Mouse (Mus musculus) yolk sac, embryonic 10.5 days (tissue): ENCODE measurements around the gene Dido1.

Source experiments
- DNase-seq: peaks from one replicate; pipeline ENCODE4 v3.0.0-alpha.2; 2017; ENCODE audit warnings: low spot score

Gene Dido1

GRCm38 (mm10) chr2:180709923-180710272 is at the start of gene Dido1, which contains the start of gene Gid8:
Gene Dido1, minus strand, starts transcription at chr2:180709999.
Gene Gid8, plus strand, starts transcription at chr2:180710117.
- peak; percentile 96 for DNase-seq

- no peak for DNase-seq
Measured at GRCm38 (mm10) chr2:180758513-180759263, 48.9 kb upstream of the Dido1 start.

GRCm38 (mm10) chr2:180756786-180757185 is 47.0 kb upstream of the Dido1 start:
- DNase-seq = no peak

GRCm38 (mm10) chr2:180755896-180756295 is 46.1 kb upstream of the Dido1 start:
- DNase-seq = peak; percentile 48

GRCm38 (mm10) chr2:180754976-180755688 is 45.3 kb upstream of the Dido1 start:
- DNase-seq = no peak

- DNase-seq = no peak
Measured at GRCm38 (mm10) chr2:180748904-180749303, 39.1 kb upstream of the Dido1 start.

- DNase-seq = no peak
Measured at GRCm38 (mm10) chr2:180746569-180747192, 36.9 kb upstream of the Dido1 start.

- peak; percentile 65 for DNase-seq
Measured at GRCm38 (mm10) chr2:180745248-180745927, 35.6 kb upstream of the Dido1 start.

- DNase-seq = no peak
Measured at GRCm38 (mm10) chr2:180743321-180743720, 33.5 kb upstream of the Dido1 start.

GRCm38 (mm10) chr2:180742820-180743219 is 33.0 kb upstream of the Dido1 start:
- no peak for DNase-seq

GRCm38 (mm10) chr2:180741421-180741820 is 31.6 kb upstream of the Dido1 start:
- no peak for DNase-seq

GRCm38 (mm10) chr2:180740349-180740748 is 30.6 kb upstream of the Dido1 start:
- no peak for DNase-seq

GRCm38 (mm10) chr2:180737984-180738383 is 28.2 kb upstream of the Dido1 start:
- DNase-seq = no peak

GRCm38 (mm10) chr2:180735232-180735631 is 25.4 kb upstream of the Dido1 start:
- DNase-seq = no peak

- DNase-seq = no peak
Measured at GRCm38 (mm10) chr2:180731984-180732383, 22.2 kb upstream of the Dido1 start.

GRCm38 (mm10) chr2:180731036-180731435 is 21.2 kb upstream of the Dido1 start:
- no peak for DNase-seq

- DNase-seq = no peak
Measured at GRCm38 (mm10) chr2:180727613-180728021, 17.8 kb upstream of the Dido1 start.

- no peak for DNase-seq
Measured at GRCm38 (mm10) chr2:180726658-180727442, 17.1 kb upstream of the Dido1 start.

GRCm38 (mm10) chr2:180725856-180726629 is 16.2 kb upstream of the Dido1 start:
- DNase-seq = no peak

- DNase-seq = no peak
Measured at GRCm38 (mm10) chr2:180725414-180725778, 15.6 kb upstream of the Dido1 start.
